Mouse (Mus musculus): ENCODE measurements at regions not wholly inside any gene's neighbourhood (a gene's known extent, or its start where the extent isn't known, plus 50 kb on each side); places are given as distances from the start of the nearest gene placed in this dataset.

DNA sequence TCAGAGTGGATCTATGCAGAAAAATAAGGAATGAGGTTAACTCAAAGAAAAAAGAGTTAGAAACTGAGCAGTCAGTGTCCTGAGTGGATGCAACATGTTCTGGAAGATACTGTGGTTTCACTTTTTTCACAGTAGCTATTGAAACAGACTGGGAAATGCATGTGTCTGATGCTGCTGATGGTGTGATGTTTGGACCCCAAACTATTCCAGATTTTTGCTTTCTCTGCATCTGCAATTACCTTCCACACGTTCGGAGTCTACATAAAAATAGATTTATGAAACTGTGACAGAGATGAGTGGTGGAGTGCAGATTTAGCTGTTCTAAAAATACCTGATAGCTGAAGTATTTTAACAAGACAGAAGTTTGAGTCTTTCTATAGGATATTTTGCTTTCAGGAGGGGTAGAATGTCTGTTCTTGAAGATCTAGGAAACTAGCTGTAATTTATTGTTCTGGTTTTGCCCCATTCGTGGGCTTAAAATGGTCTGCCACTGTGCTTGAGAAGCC, 545.3 kb downstream of the Stim2 start:
- in situ Hi-C loops (cut with MboI, MseI) = no loop called here

DNA sequence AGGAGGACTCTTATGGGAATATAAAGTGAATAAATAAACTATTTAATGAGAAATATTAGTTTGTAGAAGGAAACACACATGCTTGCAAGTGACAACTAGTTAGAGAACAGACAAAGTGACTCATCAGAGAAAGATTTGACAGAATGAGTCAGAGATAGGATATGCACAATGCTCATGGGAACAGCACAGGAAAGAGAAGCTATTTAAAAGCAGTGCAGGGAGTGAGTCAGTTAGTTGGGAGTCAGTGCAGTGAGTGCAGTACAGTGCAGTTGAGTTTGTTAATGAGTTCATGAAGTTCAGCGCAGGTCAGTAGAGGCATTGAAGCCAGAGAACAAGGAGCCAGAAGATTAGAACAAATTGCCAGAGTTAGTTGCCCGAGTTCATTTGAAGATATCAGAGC, 580.2 kb downstream of the Stim2 start:
- in situ Hi-C loops (cut with MboI, MseI) = no loop called here

DNA sequence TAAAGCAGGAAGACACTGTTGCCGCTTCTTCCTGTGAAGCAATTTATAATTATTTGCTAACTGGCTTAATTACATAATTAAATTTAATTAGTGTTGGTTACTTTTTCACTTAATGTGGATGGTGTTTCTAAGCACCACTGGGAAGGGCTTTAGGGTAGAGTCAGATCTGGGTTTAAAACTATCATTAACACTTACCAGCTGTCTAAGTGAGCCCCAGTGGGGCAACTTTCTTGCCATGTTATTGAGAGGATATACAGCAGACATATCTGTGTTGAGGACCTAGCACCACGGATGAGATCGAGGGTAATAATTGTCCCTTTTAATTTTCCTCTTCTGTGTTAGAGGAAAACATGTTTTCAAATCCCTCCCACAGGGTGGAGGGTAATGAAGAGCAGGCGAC, 581.2 kb downstream of the Stim2 start:
- in situ Hi-C loops (cut with MboI, MseI) = no loop called here

DNA sequence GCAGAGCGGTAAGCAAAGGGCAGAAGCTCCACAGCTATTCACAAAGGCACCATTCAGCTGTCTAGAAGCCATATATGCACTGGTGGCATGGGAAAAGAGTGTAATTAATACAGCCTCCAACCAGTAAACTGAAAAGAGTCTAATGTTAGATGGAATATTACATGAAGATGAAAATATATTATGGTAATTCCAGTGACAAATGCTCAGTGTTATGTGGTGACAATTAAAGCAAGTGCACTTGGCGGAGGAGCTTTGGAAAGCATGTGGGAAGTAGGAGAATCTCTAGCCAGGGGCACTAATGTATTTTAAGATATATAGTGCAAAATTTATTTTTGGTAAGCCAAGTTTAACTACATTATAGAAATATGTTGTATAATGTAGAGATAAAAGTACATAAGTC, 583.9 kb downstream of the Stim2 start:
- in situ Hi-C loops (cut with MboI, MseI) = no loop called here

DNA sequence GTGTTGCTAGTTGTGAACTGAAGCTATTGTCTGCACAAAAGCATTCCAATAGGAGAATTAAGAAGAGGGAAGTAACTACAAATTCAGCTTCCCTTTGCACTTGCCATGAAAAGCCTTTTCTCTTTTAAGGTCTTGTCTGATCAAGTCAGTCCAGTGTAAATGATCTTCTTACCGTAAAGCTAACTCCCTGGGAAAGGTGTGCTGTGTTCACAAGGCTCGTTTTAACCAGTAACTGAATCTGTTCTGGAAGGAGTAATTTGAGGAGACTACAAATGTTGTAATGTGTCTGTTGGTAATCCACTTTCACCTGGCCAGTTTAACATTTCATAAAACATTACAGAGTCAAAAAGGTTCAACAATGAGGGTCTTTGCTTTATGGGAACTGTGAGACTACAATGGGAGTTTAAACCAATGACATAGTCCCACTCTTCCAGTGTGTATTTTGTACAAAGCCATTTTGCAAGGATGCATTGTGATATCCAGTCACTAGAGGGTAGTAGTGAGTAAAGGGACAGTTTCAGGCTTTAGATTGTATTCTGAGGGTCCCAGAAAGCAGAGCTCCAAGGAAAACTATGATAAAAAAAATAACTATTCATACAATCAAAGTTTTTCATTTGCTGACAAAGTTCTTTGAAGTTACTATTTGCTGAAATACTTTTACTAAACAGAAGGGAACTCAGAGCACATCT, 590.2 kb downstream of the Stim2 start:
- in situ Hi-C loops (cut with MboI, MseI) = no loop called here

DNA sequence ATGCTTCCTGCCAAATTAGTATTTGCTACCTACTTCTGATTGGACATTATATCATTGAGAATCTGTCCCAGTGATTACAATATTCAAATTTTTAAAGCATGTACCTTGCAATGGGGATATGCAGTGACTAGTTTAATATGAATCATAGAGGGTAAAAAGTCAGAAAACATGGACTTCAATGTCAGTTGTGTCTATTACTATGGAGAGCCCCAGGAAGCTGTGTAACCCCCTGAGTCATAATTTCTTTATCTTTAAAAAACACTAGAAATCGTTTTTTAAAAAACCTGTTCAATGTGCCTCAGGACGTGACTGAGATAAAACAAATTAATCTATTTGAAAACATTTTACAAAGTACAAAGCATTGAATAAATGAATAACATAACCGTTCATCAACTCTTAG, 612.7 kb downstream of the Stim2 start:
- in situ Hi-C loops (cut with MboI, MseI) = no loop called here

DNA sequence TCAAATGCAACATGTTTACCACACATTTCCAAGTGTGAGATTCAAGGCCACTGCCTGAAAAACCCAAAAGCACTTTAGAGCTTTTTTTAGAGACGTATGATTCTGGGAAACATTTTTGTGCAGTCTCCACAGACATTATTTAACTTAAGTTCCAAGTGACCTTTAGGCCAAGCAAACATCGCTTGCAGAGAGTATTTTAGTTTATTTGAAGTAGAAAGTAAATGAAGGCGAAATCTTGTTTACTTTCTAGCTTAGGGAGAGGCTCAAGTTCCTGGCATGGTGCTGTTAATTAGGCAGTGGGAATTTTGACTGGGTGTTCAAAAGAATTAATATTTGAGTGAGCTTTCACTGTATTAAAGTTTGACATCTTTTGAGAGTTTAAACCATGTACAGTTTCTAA, 624.4 kb downstream of the Stim2 start:
- in situ Hi-C loops (cut with MboI, MseI) = loop anchor here (10.0 kb wide), 1 partner anchor 688 kb away; no protein-coding TSS in a partner anchor

DNA sequence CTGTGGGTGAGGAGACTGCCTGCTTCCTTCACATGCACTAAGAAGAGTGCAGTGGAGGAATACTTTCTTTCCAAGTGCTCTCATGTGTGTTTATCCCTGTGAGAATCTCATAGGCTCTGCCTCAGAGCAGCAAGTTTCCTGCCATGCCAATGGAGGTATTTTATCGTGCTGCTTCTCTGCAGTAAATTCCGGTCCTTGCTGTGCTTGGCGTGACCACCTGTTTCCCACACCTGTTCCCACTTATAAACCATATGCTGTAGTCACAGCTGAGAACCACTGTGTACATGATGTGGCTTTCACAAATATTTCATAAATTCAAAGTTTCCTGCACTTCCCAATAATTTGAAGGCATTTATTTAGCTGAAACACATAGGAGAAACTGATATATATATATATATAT, 634.0 kb downstream of the Stim2 start:
- in situ Hi-C loops (cut with MboI, MseI) = no loop called here
